Mouse (Mus musculus): ENCODE data around the gene Cdadc1.

The Cdadc1 gene

GRCm38 (mm10) chr14:59612920-59613625 is 15.3 kb upstream of the Cdadc1 start:
- no peak for DNase-seq

GRCm38 (mm10) chr14:59607021-59607420 is 9.3 kb upstream of the Cdadc1 start:
- no peak for DNase-seq

- DNase-seq = no peak
These were observed 8.1 kb upstream of the Cdadc1 start for GRCm38 (mm10) chr14:59605671-59606353.

- no peak for DNase-seq
These were observed 6.4 kb upstream of the Cdadc1 start for GRCm38 (mm10) chr14:59604002-59604645.

- no peak for DNase-seq
These were observed 485 bp upstream of the Cdadc1 start for GRCm38 (mm10) chr14:59598260-59598627.

- DNase-seq = no peak
These were observed 2.8 kb downstream of the Cdadc1 start for GRCm38 (mm10) chr14:59594988-59595387.

GRCm38 (mm10) chr14:59592593-59592992 is 5.2 kb downstream of the Cdadc1 start:
- no peak for DNase-seq

- no peak for DNase-seq
These were observed 5.9 kb downstream of the Cdadc1 start for GRCm38 (mm10) chr14:59591901-59592300.

- no peak for DNase-seq
These were observed 7.1 kb downstream of the Cdadc1 start for GRCm38 (mm10) chr14:59590614-59591013.

- no peak for DNase-seq
These were observed 21.4 kb downstream of the Cdadc1 start for GRCm38 (mm10) chr14:59576385-59576784.

GRCm38 (mm10) chr14:59566756-59567155 is 31.0 kb downstream of the Cdadc1 start:
- no peak for DNase-seq

GRCm38 (mm10) chr14:59557886-59558285 is 39.9 kb downstream of the Cdadc1 start:
- DNase-seq = no peak

- no peak for DNase-seq
These were observed 40.7 kb downstream of the Cdadc1 start for GRCm38 (mm10) chr14:59557071-59557470.

- peak; percentile 64 for DNase-seq
These were observed 41.7 kb downstream of the Cdadc1 start for GRCm38 (mm10) chr14:59555928-59556531.

GRCm38 (mm10) chr14:59555018-59555417 is 42.7 kb downstream of the Cdadc1 start:
- no peak for DNase-seq

GRCm38 (mm10) chr14:59554025-59554424 is 43.7 kb downstream of the Cdadc1 start:
- DNase-seq = no peak

- DNase-seq = no peak
These were observed 45.8 kb downstream of the Cdadc1 start for GRCm38 (mm10) chr14:59551956-59552355.

GRCm38 (mm10) chr14:59550841-59551240 is 46.9 kb downstream of the Cdadc1 start:
- DNase-seq = no peak

GRCm38 (mm10) chr14:59549106-59549505 is 48.7 kb downstream of the Cdadc1 start:
- peak; percentile 32 for DNase-seq

- no peak for DNase-seq
These were observed 49.2 kb downstream of the Cdadc1 start for GRCm38 (mm10) chr14:59548532-59548931.

- no peak for DNase-seq
These were observed 50.2 kb downstream of the Cdadc1 start for GRCm38 (mm10) chr14:59547530-59547929.

GRCm38 (mm10) chr14:59546162-59546880 is 51.4 kb downstream of the Cdadc1 start:
- no peak for DNase-seq

GRCm38 (mm10) chr14:59543956-59544355 is 53.8 kb downstream of the Cdadc1 start:
- DNase-seq = no peak
